8 mouse cellular contexts compared by ENCODE assay signal in genomic region chr2:158641869-158642268, GRCm38 (mm10). TPM values are rescaled to one million over a fixed set of nuclear protein-coding genes. Genes with fewer than 3 reads are reported as not detected.
DNase-seq lines count a peak whose midpoint lies in the region; ATAC-seq lines count a peak whose summit lies in the region.

No protein-coding gene starts in this region.

- 0 out of 2 replicates have a peak, but pooled peaks have one; percentile 7 for ATAC-seq in heart, embryonic 12.5 days (ENCODE audit: insufficient number of reproducible peaks, low FRiP score)
- ATAC-seq in megakaryocyte, adult 5-6 weeks (ENCODE audit: poor library complexity, severe bottlenecking): peak; percentile 91

- peaks cover 3% of the 10 kb centered on the region; the same call in 1 of the 2 replicates for H3K9me3 ChIP-seq in heart, embryonic 12.5 days (replicated peaks)

- no peak overlapping the region for H3K27ac ChIP-seq in heart, embryonic 12.5 days (ENCODE audit: poor library complexity, severe bottlenecking)

- H3K27me3 ChIP-seq in heart, embryonic 12.5 days (replicated peaks): no peaks in the 10 kb centered on the region

- no peak overlapping the region for H3K4me2 ChIP-seq in heart, embryonic 12.5 days

- WGBS in heart, embryonic 12.5 days: 17% methylated on average over 2 of the region's 2 CpGs

- H3K4me3 ChIP-seq in heart, embryonic 12.5 days: no peak overlapping the region

- DNase-seq in adrenal gland, adult (ENCODE audit: inconsistent age in 2 of 2, low spot score in 1 of 2): peak; percentile 43 to 84
- no peak for DNase-seq in adrenal gland, adult 8-10 months
- peak; percentile 81 for DNase-seq in NIH3T3 (ENCODE audit: low read depth)
- DNase-seq in embryo, embryonic 10 days (ENCODE audit: low spot score): peak; percentile 79
- DNase-seq in layer of hippocampus, adult 9-10 months (ENCODE audit: low spot score): peak; percentile 53
- DNase-seq in right cerebral cortex, postnatal 4 days: peak; percentile 75

- peaks cover 42% of the 10 kb centered on the region for H3K36me3 ChIP-seq in heart, embryonic 12.5 days

- no peaks in the 10 kb centered on the region for H3K4me1 ChIP-seq in heart, embryonic 12.5 days (replicated peaks)

- no peak overlapping the region for H3K9ac ChIP-seq in heart, embryonic 12.5 days

RNA-seq across cellular contexts. Expression of gene Actr5, which starts 17.2 kb away (rescaled TPM):
- 10 to 100 TPM; 13.2 to 19.7 (median 14.6) TPM for total RNA-seq in adrenal gland, adult 8-10 months (2022)
- 10.1 and 11.1 TPM in 2 replicates for polyA plus RNA-seq in heart, embryonic 12.5 days (2016; fragmentation: Nextera tagmentation; extraction: Ambion mirVana)
- 7.1 and 8.0 TPM in 2 replicates for total RNA-seq in megakaryocyte, adult 5-6 weeks (2015)
- 13.0 and 13.1 TPM in 2 replicates for total RNA-seq in megakaryocyte, adult 5-6 weeks (2017)

RNA-seq across cellular contexts. Expression of gene Ppp1r16b, which starts 23.3 kb away (rescaled TPM):
- 10 to 100 TPM in 3 of 4 experiments, 1 to 10 TPM in 1; 9.9 to 13.8 (median 11.1) TPM for total RNA-seq in adrenal gland, adult 8-10 months (2022)
- polyA plus RNA-seq in heart, embryonic 12.5 days (2016; fragmentation: Nextera tagmentation; extraction: Ambion mirVana): 4.0 and 4.6 TPM in 2 replicates
- 0.58 and 0.98 TPM in 2 replicates for total RNA-seq in megakaryocyte, adult 5-6 weeks (2015)
- total RNA-seq in megakaryocyte, adult 5-6 weeks (2017): 0.70 and 1.3 TPM in 2 replicates

RNA-seq across cellular contexts. Expression of gene Slc32a1, which starts 31.3 kb away (rescaled TPM):
- under 1 TPM in 2 of 4 experiments, not detected in 2; 0.11 to 0.17 TPM for total RNA-seq in adrenal gland, adult 8-10 months (2022)
- 0.08 TPM in 1 of 2 replicates, not detected in the other for polyA plus RNA-seq in heart, embryonic 12.5 days (2016; fragmentation: Nextera tagmentation; extraction: Ambion mirVana)
- 0.07 TPM in 1 of 2 replicates, not detected in the other for total RNA-seq in megakaryocyte, adult 5-6 weeks (2015)
- 0.12 TPM in 1 of 2 replicates, not detected in the other for total RNA-seq in megakaryocyte, adult 5-6 weeks (2017)

Comparison
In these comparisons a context has a peak if more than half of its experiments do, and no peak if none do; other contexts are left out.
1. RNA of gene Ppp1r16b, which starts 23.3 kb away (total RNA-seq): 9.9 to 13.8 TPM in adrenal gland, adult 8-10 months; 0.58 to 1.3 TPM in megakaryocyte, adult 5-6 weeks; every median in the first group is over 4 times any median in the second.